Mouse (Mus musculus) limb, embryonic 13.5 days (tissue): ENCODE data around the gene Arpc2. TPM values are rescaled to one million over a fixed set of nuclear protein-coding genes. Genes with fewer than 3 reads are reported as not detected.

Experiments
- ATAC-seq: fragments of 200-750 bp; cut with Nextera tagmentation; 2 replicates; pipeline ENCODE4 v1.8.0; 2017; ENCODE audit warnings: low read depth, moderate number of reproducible peaks, moderate TSS enrichment; ENCODE audit not compliant: low FRiP score
- H3K27ac ChIP-seq: fragments of 300-500 bp; sonication (generic); 2 replicates; pipeline ENCODE4 v1.5.1; 2015; ENCODE audit warnings: inconsistent platforms, mild to moderate bottlenecking, moderate library complexity
- H3K27me3 ChIP-seq: fragments of 300-500 bp; sonication (generic); 2 replicates; pipeline ENCODE4 v1.6.1; 2015; ENCODE audit warnings: mild to moderate bottlenecking, inconsistent platforms
- H3K36me3 ChIP-seq: fragments of 300-500 bp; sonication (generic); 2 replicates; pipeline ENCODE4 v1.6.1; 2015; ENCODE audit warnings: inconsistent platforms, mild to moderate bottlenecking, moderate library complexity
- H3K4me1 ChIP-seq: fragments of 300-500 bp; sonication (generic); 2 replicates; pipeline ENCODE4 v1.6.1; 2015; ENCODE audit warnings: inconsistent platforms
- H3K4me2 ChIP-seq: fragments of 300-500 bp; sonication (generic); replicated peaks from 2 replicates; pipeline ENCODE4 v1.6.1; 2015; ENCODE audit warnings: inconsistent platforms, mild to moderate bottlenecking, moderate library complexity
- H3K4me3 ChIP-seq: fragments of 300-500 bp; sonication (generic); 2 replicates; pipeline ENCODE4 v1.5.1; 2015; ENCODE audit warnings: moderate library complexity, mild to moderate bottlenecking, inconsistent platforms
- H3K9ac ChIP-seq: fragments of 300-500 bp; sonication (generic); 2 replicates; pipeline ENCODE4 v1.6.1; 2015; ENCODE audit warnings: mild to moderate bottlenecking, inconsistent platforms
- H3K9me3 ChIP-seq: fragments of 300-500 bp; sonication (generic); 2 replicates; pipeline ENCODE4 v1.6.1; 2016; ENCODE audit warnings: inconsistent platforms
- WGBS: fragments of 180-500 bp; shearing (Covaris S2); methylation state at CpG from one replicate; pipeline ENCODE4 v1.1.7; 2015; 5-methylcytosine and 5-hydroxymethylcytosine counted together
- polyA plus RNA-seq: library from polyadenylated mRNA; unstranded; fragments of >200 nt; fragmentation: Nextera tagmentation; extraction: Ambion mirVana; gene quantifications from 2 replicates; pipeline ENCODE4 v1.2.1, GENCODE M21; 2015

Arpc2 gene
- polyA plus RNA-seq, 1 experiment from 2014 or later, result 389 TPM

- Histone ChIP-seq H3K27ac (no peak overlapping the region), H3K9me3 (no peaks in the 10 kb centered on the region), H3K9ac (no peak overlapping the region), H3K4me3 (no peak overlapping the region), H3K27me3 (no peaks in the 10 kb centered on the region), H3K4me1 (peaks cover 12% of the 10 kb centered on the region), H3K36me3 (peaks cover 37% of the 10 kb centered on the region), H3K4me2 (no peak overlapping the region)
- ATAC-seq, result no peak
- WGBS, result 69% methylated on average over 6 of the region's 6 CpGs
Observed at GRCm38 (mm10) chr1:74277041-74277440, 41.2 kb downstream of the Arpc2 start.

DNA sequence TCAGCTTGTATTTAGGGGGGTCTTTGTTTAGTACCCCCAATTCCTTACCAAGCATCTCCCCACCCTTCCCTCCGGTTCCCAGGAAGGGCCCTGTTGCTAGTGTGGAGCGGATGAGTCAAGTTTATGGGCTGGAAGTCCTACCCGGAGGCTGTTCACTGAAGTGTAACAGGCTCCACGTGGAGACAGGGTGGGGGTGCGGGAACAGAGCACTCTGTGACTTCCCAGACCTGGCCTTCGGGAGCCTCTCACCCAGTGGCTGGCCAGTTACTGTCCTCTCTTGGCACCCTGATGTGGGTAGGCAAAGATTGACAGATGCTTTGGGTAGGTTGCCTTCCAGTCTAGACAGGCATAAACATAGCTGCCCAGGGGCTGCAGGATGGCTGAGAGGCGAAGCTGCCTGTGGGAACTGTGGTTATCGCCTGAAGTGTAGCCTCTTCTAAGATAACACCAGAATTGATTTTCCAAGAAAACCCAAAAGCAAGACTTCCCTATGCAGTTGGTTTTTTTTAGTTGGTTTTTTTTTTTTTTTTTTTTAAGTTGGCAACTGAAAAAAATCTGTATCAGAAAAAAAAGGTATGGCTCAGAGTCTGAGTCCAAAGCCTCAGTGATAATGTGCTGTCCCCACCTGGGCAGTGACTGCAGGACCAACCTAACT, 42.1 kb downstream of the Arpc2 start:
- 56% methylated on average over 8 of the region's 8 CpGs for WGBS
- no peaks in the 10 kb centered on the region for H3K9me3 ChIP-seq

DNA sequence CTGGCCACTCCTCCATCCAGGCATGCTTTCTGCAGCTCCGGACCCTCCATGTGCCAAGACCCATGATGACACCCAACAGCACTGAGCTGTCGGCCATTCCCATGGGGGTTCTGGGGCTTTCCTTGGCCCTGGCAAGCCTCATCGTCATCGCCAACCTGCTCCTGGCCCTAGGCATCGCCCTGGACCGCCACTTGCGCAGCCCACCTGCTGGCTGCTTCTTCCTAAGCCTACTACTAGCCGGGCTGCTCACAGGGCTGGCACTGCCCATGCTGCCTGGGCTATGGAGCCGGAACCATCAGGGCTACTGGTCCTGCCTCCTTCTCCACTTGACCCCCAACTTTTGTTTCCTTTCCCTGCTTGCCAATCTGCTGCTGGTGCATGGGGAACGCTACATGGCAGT, 42.7 kb downstream of the Arpc2 start, which contains the start of gene Gpbar1:
Gene Gpbar1, plus strand, starts transcription at position 13 of the 400 bp plus-strand sequence.
- Histone ChIP-seq H3K9ac (no peak within 1 kb of the TSS), H3K27me3 (no peaks in the 10 kb centered on the region), H3K27ac (no peak within 1 kb of the TSS), H3K4me2 (no peak within 1 kb of the TSS), H3K4me3 (no peak within 1 kb of the TSS), H3K36me3 (peaks cover 50% of the 10 kb centered on the region), H3K9me3 (no peaks in the 10 kb centered on the region), H3K4me1 (peaks cover 21% of the 10 kb centered on the region)
- WGBS, result 93% methylated on average over 10 of the region's 10 CpGs
- no peak for ATAC-seq

More for the DNA sequence above, 42.1 kb downstream of the Arpc2 start:
- no peak overlapping the region for H3K4me3 ChIP-seq
- ATAC-seq, result no peak
- peaks cover 47% of the 10 kb centered on the region for H3K36me3 ChIP-seq
- no peak overlapping the region for H3K9ac ChIP-seq
- H3K4me2 ChIP-seq, result no peak overlapping the region
- H3K27ac ChIP-seq, result no peak overlapping the region
- H3K4me1 ChIP-seq, result peaks cover 16% of the 10 kb centered on the region
- H3K27me3 ChIP-seq, result no peaks in the 10 kb centered on the region

- peaks cover 24% of the 10 kb centered on the region for H3K4me1 ChIP-seq
- H3K27me3 ChIP-seq, result no peaks in the 10 kb centered on the region
- H3K9me3 ChIP-seq, result no peaks in the 10 kb centered on the region
- H3K9ac ChIP-seq, result no peak overlapping the region
- no peak for ATAC-seq
- H3K36me3 ChIP-seq, result peaks cover 50% of the 10 kb centered on the region
- H3K4me2 ChIP-seq, result no peak overlapping the region
- H3K4me3 ChIP-seq, result no peak overlapping the region
- no peak overlapping the region for H3K27ac ChIP-seq
- 94% methylated on average over 11 of the region's 11 CpGs for WGBS
Observed at GRCm38 (mm10) chr1:74278988-74279387, 43.1 kb downstream of the Arpc2 start.

DNA sequence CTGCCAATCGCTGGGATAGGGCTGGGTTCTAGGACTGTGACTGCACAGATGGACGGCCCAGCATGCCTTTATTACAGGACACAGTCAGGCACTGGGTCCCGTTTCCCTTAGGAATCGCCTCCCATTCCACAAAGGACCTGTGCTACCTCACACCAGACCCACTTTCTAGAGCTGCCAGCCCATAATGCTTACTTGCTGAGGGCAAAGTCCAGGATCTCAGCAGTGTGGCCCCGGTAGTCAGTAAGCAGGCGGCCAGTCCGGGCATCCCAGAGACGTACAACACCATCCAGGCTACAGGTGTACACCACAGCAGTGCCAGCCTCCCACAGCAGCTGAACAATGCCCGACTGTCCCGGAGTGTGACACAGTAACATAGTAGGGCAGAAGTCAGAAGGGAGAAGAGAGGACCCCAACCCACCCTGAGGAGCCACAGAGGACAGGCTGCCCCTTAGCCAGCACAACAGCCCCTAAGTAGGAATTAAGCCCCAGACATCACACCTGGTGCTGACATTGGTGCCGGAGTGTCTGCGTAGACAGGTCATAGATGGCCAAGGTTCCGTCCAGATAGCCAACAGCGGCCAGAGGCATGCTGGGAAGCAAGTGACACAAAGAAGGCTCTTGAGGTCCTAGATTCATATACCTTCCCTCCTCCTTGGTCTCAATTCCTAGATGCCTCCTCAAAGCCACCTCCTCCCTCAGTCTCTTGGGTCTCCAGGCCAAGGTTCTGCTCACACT, 44.9 kb downstream of the Arpc2 start:
- Histone ChIP-seq H3K9me3 (no peaks in the 10 kb centered on the region), H3K9ac (0 out of 2 replicates have a peak overlapping the region, but pooled peaks have one; percentile 14), H3K4me1 (peaks cover 18% of the 10 kb centered on the region), H3K36me3 (peaks cover 50% of the 10 kb centered on the region), H3K4me3 (no peak overlapping the region), H3K27ac (no peak overlapping the region), H3K27me3 (no peaks in the 10 kb centered on the region), H3K4me2 (no peak overlapping the region)
- 92% methylated on average over 14 of the region's 14 CpGs for WGBS
- ATAC-seq, result no peak

DNA sequence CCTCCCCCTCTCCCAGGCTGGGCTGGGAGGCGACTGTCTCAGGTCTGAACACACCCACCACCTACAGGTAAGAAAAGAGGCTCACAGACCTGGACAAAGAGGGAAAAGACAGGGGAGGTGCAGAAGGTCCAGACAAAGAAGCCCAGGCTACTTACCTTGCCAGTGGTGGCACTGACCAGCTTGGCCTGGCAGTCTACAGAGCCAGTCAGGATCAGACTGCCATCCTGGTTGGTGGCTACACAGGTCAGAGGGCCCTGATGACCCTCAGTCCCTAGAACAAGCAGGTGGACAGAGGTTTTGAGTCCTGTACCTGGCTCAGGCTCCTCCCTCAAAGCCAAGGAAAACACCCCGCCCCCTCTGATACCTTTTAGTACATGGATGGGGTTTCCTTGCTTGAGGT, 45.5 kb downstream of the Arpc2 start:
- no peak overlapping the region for H3K4me3 ChIP-seq
- H3K4me1 ChIP-seq, result peaks cover 24% of the 10 kb centered on the region
- H3K27me3 ChIP-seq, result no peaks in the 10 kb centered on the region
- no peak overlapping the region for H3K27ac ChIP-seq
- no peaks in the 10 kb centered on the region for H3K9me3 ChIP-seq
- H3K4me2 ChIP-seq, result no peak overlapping the region
- 86% methylated on average over 2 of the region's 2 CpGs for WGBS
- 0 out of 2 replicates have a peak overlapping the region, but pooled peaks have one; percentile 14 for H3K9ac ChIP-seq
- H3K36me3 ChIP-seq, result peaks cover 50% of the 10 kb centered on the region
- no peak for ATAC-seq

DNA sequence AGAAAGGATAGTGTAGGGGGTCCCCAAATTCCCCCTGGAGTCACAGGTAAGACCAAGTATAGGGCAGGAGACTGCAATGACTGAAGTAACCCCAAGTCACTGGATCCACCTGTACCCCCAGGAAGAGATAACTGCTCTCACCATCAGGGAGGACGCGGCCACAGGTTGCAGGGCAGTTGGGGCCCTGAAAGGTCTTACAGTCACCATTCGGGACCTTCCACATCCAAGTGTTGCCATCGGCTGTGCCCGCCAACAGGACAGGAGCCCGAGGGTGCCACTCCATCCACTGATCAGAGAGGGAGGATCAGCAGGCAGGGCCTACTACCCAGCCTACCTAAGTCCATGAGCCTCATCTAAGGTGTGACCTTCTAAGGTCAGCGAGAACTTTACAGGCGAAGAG, 46.0 kb downstream of the Arpc2 start:
- WGBS, result 96% methylated on average over 8 of the region's 8 CpGs

GRCm38 (mm10) chr1:74282896-74283625, 47.2 kb downstream of the Arpc2 start:
- H3K9me3 ChIP-seq, result no peaks in the 10 kb centered on the region
- WGBS, result 89% methylated on average over 10 of the region's 10 CpGs
- peaks cover 29% of the 10 kb centered on the region for H3K4me1 ChIP-seq
- no peak overlapping the region for H3K27ac ChIP-seq
- no peak overlapping the region; the same call in 1 of the 2 replicates for H3K4me3 ChIP-seq
- H3K27me3 ChIP-seq, result no peaks in the 10 kb centered on the region
- peak overlapping the region; percentile 43; the same call in 1 of the 2 replicates for H3K9ac ChIP-seq
- ATAC-seq, result no peak
- peaks cover 53% of the 10 kb centered on the region for H3K36me3 ChIP-seq
- H3K4me2 ChIP-seq, result peak overlapping the region; percentile 88

More for the DNA sequence above, 46.0 kb downstream of the Arpc2 start:
- peaks cover 29% of the 10 kb centered on the region for H3K4me1 ChIP-seq
- H3K9ac ChIP-seq, result no peak overlapping the region; the same call in 1 of the 2 replicates
- H3K4me3 ChIP-seq, result no peak overlapping the region
- no peak overlapping the region for H3K4me2 ChIP-seq
- ATAC-seq, result no peak
- H3K9me3 ChIP-seq, result no peaks in the 10 kb centered on the region
- H3K36me3 ChIP-seq, result peaks cover 50% of the 10 kb centered on the region
- H3K27me3 ChIP-seq, result no peaks in the 10 kb centered on the region
- no peak overlapping the region for H3K27ac ChIP-seq

DNA sequence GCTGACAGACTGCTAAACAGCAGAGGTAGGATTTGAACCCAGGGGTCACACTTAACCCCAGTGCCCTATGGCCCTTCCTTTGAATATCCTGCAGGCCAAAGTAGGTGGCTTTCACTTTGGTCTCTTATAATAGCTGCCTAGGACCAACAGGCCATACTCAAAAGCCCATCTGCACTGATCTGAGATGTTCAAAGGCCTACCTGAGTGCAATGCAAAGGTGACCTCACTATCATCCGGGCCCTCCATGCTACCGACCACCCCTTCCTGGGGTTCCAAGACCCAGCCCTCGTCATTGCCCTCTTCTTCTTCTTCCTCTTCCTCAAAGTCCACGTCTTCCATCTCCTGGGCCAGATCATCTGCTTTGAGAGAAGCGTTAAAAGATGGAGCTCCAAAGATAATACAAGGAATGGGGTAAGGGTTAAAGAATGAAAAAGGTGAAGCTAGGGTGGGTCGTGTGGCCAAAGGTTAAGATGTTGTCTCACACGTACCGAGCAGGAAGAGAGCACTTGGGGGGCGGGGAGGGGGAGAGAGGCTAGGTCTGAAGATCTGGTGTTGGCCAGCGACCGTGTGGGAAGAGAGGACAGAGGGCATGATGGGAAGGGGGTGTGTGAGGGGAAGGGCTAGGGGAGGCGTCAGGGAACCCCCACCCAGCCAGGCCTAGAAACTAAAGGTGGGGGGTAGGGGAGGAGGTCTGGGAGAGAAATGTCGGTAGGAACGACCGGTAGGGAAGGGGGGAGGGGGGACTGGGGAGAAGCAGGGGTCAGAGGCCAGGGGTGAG, 48.0 kb downstream of the Arpc2 start:
- H3K27ac ChIP-seq, result peak overlapping the region; percentile 84
- H3K4me3 ChIP-seq, result peak overlapping the region; percentile 77
- peak; percentile 55; the same call in 1 of the 2 replicates for ATAC-seq
- 12% methylated on average over 15 of the region's 15 CpGs for WGBS
- no peaks in the 10 kb centered on the region for H3K9me3 ChIP-seq
- H3K4me2 ChIP-seq, result peak overlapping the region; percentile 88
- H3K4me1 ChIP-seq, result peaks cover 29% of the 10 kb centered on the region
- peak overlapping the region; percentile 86 for H3K9ac ChIP-seq
- H3K36me3 ChIP-seq, result peaks cover 55% of the 10 kb centered on the region
- H3K27me3 ChIP-seq, result no peaks in the 10 kb centered on the region

DNA sequence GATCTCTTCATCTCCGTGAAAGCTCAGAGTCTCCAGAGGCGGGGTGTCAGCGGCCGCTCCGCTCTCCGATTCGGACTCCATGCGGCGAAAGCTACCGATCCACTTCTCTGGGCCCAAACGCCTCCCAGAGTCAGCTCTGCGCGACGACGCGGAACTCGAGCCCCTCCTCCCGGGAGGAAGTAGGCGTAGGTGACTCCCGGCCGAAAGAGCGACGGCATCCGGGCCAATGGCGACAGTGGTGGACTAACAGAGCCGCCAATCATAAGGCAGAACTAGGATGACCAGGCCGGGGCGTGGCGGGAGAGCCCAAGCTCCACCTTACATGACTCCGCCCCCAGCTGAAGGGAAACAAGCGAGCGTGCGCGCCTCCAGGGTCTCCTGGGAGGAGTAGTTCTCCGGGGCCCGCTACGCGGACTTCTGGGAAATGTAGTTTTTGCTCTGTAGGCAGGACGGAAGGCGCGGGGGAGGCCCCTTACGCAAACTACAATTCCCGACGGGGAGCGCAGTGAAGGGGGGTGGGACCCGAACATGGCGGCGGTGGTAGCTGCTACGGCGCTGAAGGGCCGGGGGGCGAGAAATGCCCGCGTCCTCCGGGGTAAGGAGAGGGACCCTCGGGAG, 48.8 kb downstream of the Arpc2 start, which contains the start of the genes Aamp and Pnkd:
Gene Aamp, minus strand, starts transcription at position 196 of the 618 bp plus-strand sequence.
Gene Pnkd, plus strand, starts transcription at position 388 of the 618 bp plus-strand sequence.
- under 1% methylated on average over 56 of the region's 56 CpGs for WGBS
- Histone ChIP-seq H3K27me3 (no peaks in the 10 kb centered on the region), H3K36me3 (peaks cover 55% of the 10 kb centered on the region), H3K27ac (peak within 1 kb of the TSS; percentile 84), H3K4me1 (peaks cover 29% of the 10 kb centered on the region), H3K4me3 (peak within 1 kb of the TSS; percentile 77), H3K9ac (peak within 1 kb of the TSS; percentile 86), H3K9me3 (no peaks in the 10 kb centered on the region), H3K4me2 (peak within 1 kb of the TSS; percentile 88)
- peak; percentile 98 for ATAC-seq
